15 mouse cellular contexts compared by ENCODE assay signal in the genomic region with DNA sequence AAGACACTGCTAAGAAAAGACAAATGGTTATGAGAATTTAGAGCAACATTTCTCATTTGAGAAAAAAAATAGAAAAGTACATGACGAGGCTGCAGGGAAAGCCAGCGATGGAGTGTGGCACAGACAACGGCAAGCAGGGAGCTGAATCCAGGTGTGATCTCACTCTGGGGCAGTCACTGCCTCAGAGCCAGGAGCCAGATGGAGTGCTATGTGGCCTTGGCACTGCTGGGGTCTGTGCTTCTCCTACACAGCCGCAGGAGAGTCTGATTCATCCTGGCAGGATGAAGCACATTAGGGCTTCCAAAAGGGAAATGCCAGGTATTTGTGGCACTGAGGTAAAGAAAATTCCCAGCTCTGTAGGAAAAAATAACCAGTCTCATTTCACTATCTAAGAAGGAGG. TPM values are rescaled to one million over a fixed set of nuclear protein-coding genes. Genes with fewer than 3 reads are reported as not detected.
DNase-seq lines count a peak whose midpoint lies in the region; ATAC-seq and TF ChIP-seq lines count a peak whose summit lies in the region.
"Had no signal": no experiment of that assay in that cellular context is flagged by ENCODE, and none has a peak within 500 bp of the region (broad histone marks: within the 10 kb centered on the region; RNA-seq: fewer than 3 reads in every experiment).

No protein-coding gene starts in this region.

- H3K4me1 ChIP-seq in cerebellum, adult 2 months (ENCODE audit: control insufficient read depth, insufficient read depth, low read length): peaks cover 7% of the 10 kb centered on the region
- no peaks in the 10 kb centered on the region for H3K4me1 ChIP-seq in kidney, embryonic 15.5 days
- H3K4me1 ChIP-seq: midbrain, embryonic 12.5 days; neural tube, embryonic 12.5 days had no signal

- no peak overlapping the region for H3K4me2 ChIP-seq in kidney, embryonic 15.5 days
- H3K4me2 ChIP-seq: liver, embryonic 11.5 days; midbrain, embryonic 12.5 days; neural tube, embryonic 12.5 days had no signal

- H3K9me3 ChIP-seq in kidney, embryonic 15.5 days (replicated peaks): no peaks in the 10 kb centered on the region
- H3K9me3 ChIP-seq: midbrain, embryonic 12.5 days; neural tube, embryonic 12.5 days had no signal

- TF ChIP-seq CTCF in layer of hippocampus, adult 2 months (conservative IDR thresholded peaks at IDR 0.05): no peak
- TF ChIP-seq CTCF in cerebellum, adult 2 months (IDR thresholded peaks at IDR 0.05; ENCODE audit: borderline replicate concordance, insufficient read depth, low read depth, low read length): no peak

- ATAC-seq in kidney, embryonic 15.5 days (replicated peaks; ENCODE audit: low FRiP score): no peak
- ATAC-seq in granulocyte monocyte progenitor cell, adult 5-6 weeks (replicated peaks; ENCODE audit: poor library complexity, severe bottlenecking): no peak
- ATAC-seq: intestine, embryonic 16.5 days; lung, postnatal 0 days had no signal

- H3K27me3 ChIP-seq in cerebellum, adult 2 months (ENCODE audit: control insufficient read depth, insufficient read depth, low read length): no peaks in the 10 kb centered on the region
- H3K27me3 ChIP-seq in kidney, embryonic 15.5 days: no peaks in the 10 kb centered on the region
- H3K27me3 ChIP-seq: midbrain, embryonic 12.5 days; neural tube, embryonic 12.5 days had no signal

- WGBS in cerebellum, adult 2 months: 13% methylated on average over 4 of the region's 4 CpGs
- 85% methylated on average over 4 of the region's 4 CpGs for WGBS in kidney, embryonic 15.5 days

- no peak overlapping the region for H3K27ac ChIP-seq in layer of hippocampus, adult 2 months
- H3K27ac ChIP-seq in cerebellum, adult 2 months (ENCODE audit: insufficient read depth, low read length): peak overlapping the region; percentile 64
- H3K27ac ChIP-seq in kidney, embryonic 15.5 days: no peak overlapping the region
- H3K27ac ChIP-seq: midbrain, embryonic 12.5 days; neural tube, embryonic 12.5 days had no signal

- no peak overlapping the region for H3K9ac ChIP-seq in kidney, embryonic 15.5 days
- H3K9ac ChIP-seq: midbrain, embryonic 12.5 days; neural tube, embryonic 12.5 days had no signal

- DNase-seq in layer of hippocampus, adult 2 months (ENCODE audit: low spot score in 2 of 2): peak; percentile 21 to 41
- no peak for DNase-seq in layer of hippocampus, postnatal 25 days (ENCODE audit: extremely low spot score in 1 of 2, low spot score in 1 of 2)
- DNase-seq in cerebellum, adult 2 months: peak; percentile 63 to 86
- DNase-seq in cerebellum, postnatal 25 days: peak; percentile 69 to 78
- peak; percentile 40 to 60 for DNase-seq in right cerebral cortex, postnatal 10 days (ENCODE audit: low spot score in 2 of 2)
- DNase-seq: adrenal gland, postnatal 10 days; kidney, postnatal 4 days had no signal

- no peak overlapping the region for H3K4me3 ChIP-seq in layer of hippocampus, adult 2 months
- H3K4me3 ChIP-seq in cerebellum, adult 2 months (replicated peaks; ENCODE audit: insufficient read depth, low read depth, low read length): no peak overlapping the region
- H3K4me3 ChIP-seq in kidney, embryonic 15.5 days (replicated peaks): no peak overlapping the region
- H3K4me3 ChIP-seq: midbrain, embryonic 12.5 days; neural tube, embryonic 12.5 days had no signal

- TF ChIP-seq POLR2A in cerebellum, adult 2 months (IDR thresholded peaks at IDR 0.05; ENCODE audit: borderline replicate concordance, insufficient read depth, low read length): no peak

- no peaks in the 10 kb centered on the region for H3K36me3 ChIP-seq in kidney, embryonic 15.5 days

RNA-seq across cellular contexts. Expression of a gene that starts 45.5 kb away (rescaled TPM):
- 10 to 100 TPM; 77.2 to 79.7 TPM for total RNA-seq in layer of hippocampus, adult 2 months (2021)
- 10 to 100 TPM; 72.4 to 84.0 TPM for total RNA-seq in layer of hippocampus, postnatal 25 days (2021)
- 32.9 and 35.5 TPM in 2 replicates for polyA plus RNA-seq in cerebellum, adult 2 months (2012; rRNA removed)
- polyA plus RNA-seq in kidney, embryonic 15.5 days (2015; fragmentation: Nextera tagmentation; extraction: Ambion mirVana): 1.1 TPM in 2 replicates
- 0.58 and 3.2 TPM in 2 replicates for total RNA-seq in granulocyte monocyte progenitor cell, adult 5-6 weeks (2014; fragmentation: Nextera tagmentation)
- 0.04 and 0.21 TPM in 2 replicates for total RNA-seq in granulocyte monocyte progenitor cell, adult 5-6 weeks (2017)
- polyA plus RNA-seq: heart, postnatal 0 days had no signal

Comparison
In these comparisons a context has a peak if more than half of its experiments do, and no peak if none do; other contexts are left out.
1. DNase-seq: peak in layer of hippocampus, adult 2 months (2 of 2), cerebellum, adult 2 months (2 of 2), cerebellum, postnatal 25 days (2 of 2) and right cerebral cortex, postnatal 10 days (2 of 2); none in layer of hippocampus, postnatal 25 days (0 of 2).
2. RNA of a gene that starts 45.5 kb away (total RNA-seq): 72.4 to 84.0 TPM in layer of hippocampus, postnatal 25 days and 77.2 to 79.7 TPM in layer of hippocampus, adult 2 months; 0.04 to 3.2 TPM in granulocyte monocyte progenitor cell, adult 5-6 weeks; every median in the first group is over 10 times any median in the second.